Mouse (Mus musculus) spleen, adult 2 months (tissue): Measurements from ENCODE around the gene Klf7.

Experiments
- CTCF ChIP-seq: fragments of 200-500 bp; IDR thresholded peaks from 2 replicates; pipeline ENCODE4 v1.5.1; 2011; ENCODE audit warnings: mild to moderate bottlenecking, inconsistent platforms; ENCODE audit not compliant: insufficient read depth, insufficient read length, insufficient replicate concordance; ENCODE audit errors: extremely low read depth
- POLR2A ChIP-seq: fragments of 200-500 bp; IDR thresholded peaks from 2 replicates; pipeline ENCODE4 v1.6.1; 2011; ENCODE audit warnings: low read depth, low read length, inconsistent platforms

DNA sequence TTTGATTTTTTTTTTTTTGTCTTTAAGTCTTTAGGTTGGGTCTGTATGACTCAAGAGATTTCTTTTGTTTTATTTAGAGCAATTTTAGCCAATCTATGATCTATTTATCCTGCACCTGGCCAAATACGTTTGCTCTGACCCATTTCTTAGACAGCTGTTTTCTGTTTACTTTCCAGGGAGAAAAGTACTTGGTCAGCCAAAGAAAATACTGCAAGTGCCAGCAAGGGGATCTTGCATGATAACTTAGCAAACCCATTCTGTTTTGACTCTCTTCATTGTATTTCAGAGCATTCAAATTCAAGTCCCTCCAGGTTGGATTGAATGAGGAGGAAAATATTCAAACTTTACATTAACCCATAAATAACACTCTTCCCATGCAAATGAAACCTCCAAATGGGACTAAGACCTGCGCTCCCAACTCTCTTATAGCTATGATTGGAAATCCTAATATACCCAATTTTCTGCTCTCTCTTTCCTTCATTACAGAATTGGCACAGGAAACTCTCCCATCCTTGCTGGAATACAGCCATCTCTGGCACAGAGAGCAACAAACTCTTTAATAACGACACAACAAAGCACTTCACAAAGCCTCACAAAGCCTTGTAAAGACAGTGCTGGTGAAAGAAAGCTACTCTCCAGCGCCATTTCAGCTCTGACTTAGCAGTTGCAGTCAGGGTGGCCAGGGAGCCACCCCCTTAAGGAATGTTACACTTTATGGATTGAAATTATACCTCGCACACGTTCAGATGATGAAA lies 20.8 kb upstream of the Klf7 start:
- TF ChIP-seq POLR2A: no peak
- no peak for TF ChIP-seq CTCF
